Mouse (Mus musculus) urinary bladder, postnatal 10 days (tissue): ENCODE measurements at regions not wholly inside any gene's neighbourhood (a gene's known extent, or its start where the extent isn't known, plus 50 kb on each side); places are given as distances from the start of the nearest gene placed in this dataset.

Source experiments
- DNase-seq: peaks from one replicate; pipeline ENCODE4 v3.0.0; 2022; ENCODE audit warnings: low spot score

DNA sequence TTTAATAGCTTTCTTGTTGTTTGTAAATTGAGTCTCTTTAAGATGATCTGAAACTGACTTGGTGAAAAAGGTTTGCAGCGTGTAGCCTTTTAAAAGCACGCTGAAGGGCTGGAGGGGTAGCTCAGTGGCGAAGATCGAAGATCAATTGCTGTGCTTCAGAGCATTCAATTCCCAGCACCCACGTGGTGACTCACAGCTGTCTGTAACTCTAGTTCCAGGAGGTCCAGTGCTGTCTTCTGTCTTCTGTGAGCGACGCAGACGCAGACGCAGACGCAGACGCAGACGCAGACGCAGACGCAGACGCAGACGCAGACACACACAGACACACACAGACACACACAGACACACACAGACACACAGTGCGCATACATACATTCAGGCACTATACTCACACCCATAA is 99.1 kb upstream of the Map4k3 start:
- no peak for DNase-seq

DNA sequence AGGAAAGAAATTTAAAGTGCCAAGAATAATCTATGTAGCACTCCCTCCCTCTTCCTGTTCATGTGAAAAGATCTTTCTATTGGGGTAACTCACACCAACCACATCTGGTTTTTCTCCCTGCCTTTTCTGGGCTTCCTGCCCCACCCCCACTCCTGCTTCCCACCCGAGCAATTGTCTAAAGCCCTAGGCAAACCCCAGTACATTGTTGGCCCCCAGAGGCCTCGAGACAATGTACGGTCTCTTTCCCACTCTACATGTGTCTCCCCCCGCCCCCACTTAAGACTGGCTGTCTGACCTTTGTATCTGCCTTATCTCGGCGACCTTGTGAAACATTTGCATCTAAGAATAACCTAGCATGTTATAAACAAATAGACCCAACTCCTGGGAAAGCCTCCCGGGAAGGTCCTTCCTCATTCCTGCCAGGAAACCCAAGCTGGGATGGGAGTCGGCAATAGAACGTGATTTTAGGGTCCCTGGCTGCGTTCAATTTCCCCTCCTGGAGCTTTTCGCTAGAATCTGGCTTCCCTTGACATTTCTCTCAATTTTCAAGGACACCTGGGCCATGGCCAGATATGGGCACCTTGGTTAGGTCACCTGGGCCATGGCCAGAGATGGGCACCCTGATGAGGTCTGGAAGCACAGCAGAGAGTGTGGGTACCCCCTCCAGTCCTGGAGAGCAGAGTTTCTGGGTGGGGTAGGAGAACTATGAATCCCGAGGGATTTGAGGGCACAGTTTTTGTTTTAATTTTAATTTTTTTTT is 97.9 kb upstream of the Map4k3 start:
- DNase-seq: no peak

DNA sequence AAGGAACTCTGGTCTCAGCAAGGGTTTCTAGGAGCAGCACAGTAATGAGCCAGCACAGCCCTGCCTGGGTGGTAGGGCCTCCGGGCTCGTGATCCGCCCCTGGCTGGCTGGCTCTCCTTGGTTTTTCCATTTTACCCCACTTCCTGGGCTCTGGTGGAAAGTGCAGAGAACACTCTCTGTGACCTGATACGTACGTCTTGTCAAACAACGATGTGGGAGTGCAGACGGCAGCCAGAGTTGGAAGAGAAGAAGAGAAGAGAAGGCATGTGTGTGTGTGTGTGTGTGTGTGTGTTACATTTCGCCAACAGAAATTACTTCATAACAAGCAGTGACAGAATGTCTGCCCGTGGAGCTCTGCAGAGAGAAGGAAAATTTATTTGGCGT is 97.2 kb upstream of the Map4k3 start:
- no peak for DNase-seq

DNA sequence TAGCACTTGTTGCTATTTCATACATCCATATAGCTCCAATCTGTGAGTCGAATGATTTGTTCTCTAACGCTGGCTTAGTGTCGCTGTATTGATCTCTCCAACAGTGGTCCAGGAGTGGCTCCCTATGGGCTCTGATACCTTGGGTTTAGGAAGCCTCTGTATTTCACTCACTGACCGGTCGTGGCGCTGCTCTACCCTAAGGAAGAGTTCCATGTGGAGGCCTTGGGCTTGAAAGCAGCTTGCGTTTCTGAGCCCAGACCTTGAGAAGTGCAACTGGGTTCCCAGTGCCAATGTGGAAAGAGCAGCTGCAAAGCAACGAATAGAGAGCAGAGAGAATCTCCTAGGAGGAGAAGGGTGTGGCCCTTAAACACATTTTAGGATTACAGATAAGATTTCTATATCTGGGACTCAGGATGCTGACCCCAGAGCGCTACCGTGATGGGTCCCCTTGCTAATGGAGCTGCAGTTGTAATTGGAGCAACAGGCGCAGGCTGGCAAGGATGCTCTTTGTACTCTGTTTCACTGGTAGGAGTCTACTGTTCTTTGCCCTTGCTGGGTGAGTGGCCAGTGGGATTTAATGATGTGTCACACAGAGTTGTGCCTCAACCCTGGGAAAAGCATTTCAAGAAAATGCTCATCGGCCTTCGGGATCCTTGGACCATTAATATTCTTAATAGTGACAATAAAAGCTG is 96.7 kb upstream of the Map4k3 start:
- no peak for DNase-seq

DNA sequence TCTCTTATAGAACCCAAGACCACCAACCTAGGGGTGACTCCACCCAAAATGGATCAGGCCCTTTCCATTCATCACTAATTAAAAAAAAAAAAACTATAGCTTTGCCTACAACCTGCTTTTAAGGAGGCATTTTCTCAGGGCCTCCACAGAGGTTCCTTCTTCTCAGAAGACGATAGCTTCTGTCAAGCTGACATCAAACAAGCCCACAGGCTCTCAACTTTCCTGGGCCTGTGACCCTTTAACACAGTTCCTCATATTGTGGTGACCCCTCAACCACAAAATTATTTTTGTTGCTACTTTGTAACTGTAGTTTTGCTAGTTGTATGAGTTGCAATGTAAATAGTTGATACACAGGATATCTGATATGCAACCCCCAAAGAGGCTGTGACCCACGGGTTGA is 96.0 kb upstream of the Map4k3 start:
- DNase-seq: no peak

DNA sequence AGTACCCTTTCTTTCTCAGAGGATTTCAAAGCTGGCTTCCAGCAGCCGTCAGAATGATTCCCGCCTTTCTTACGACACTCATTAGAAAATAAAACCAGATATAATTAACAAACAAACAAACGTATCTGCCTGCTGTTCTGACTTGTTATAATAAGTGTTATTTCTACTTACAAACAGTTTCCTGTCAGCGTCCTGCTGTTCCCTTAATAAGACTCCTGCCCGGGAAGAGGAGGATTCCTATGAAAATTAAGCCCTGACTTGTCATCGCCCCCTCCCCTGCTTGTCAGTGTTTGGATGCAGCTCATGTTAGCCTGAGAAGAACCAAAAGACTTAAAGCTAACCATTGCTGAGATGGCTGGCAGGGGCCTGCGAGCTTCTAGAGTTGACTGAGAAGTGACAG is 92.6 kb upstream of the Map4k3 start:
- DNase-seq: no peak

DNA sequence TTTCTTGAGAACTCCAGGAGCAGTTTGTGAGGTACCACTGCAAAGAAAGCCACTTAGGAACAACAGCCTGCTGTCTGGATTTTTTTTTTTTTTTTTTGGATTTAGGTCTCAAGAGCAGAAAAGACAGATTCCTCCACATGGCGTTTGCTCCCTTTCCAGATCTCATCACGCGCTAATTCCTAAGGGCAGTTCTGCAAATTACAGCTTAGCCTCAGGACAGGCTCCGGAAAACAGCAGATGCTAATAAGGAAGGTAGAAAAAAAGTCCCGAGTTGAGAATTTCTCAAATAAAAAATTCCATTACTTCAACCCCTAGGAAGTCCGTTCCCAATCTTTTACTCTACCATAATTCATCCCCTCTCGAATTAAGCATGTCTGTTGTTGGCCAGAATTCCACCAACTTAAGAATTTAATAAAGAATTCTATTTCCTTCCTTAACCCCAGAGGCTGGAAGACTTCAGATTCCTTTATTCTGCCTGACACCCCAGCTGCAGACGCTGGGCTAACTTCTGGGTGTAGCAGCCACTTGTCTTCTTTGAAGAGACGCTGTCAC is 90.3 kb upstream of the Map4k3 start:
- DNase-seq: no peak

DNA sequence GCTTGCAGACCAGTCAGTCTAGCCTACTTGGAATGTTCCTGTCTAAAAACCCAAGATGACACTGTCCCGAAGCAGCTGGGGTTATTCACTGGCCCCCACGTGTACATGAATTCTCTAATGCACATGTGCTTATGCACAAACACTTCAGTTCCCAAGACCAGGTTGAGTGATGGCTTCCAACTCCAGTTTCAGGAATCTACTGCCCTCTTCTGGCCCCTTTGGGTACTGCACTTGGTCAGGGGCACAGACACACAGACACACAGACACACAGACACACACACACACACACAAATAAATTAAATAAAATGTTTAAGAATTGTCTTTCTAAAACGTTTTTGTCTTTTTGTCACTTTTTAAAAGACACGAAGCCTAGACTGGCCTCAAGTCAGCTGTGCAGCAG is 87.5 kb upstream of the Map4k3 start:
- no peak for DNase-seq

DNA sequence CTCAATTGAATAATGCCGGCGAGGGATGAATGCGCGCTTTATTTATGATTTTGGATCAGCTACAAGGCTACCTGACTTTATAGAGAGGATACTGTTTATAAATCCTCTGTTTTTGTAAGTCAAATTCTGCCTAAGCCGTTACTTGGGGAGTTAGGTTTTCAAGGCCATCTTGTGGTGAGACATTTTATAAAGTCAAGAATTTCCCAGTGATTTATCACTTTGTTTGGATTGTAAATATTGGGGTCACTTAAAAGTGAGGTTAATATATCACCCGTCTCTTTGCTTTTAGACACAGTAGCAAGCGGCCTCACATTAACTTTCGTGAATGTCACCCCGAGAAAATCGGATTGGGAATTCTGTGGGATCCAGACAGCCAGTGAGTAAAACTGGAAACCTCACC is 84.9 kb upstream of the Map4k3 start:
- DNase-seq: no peak

DNA sequence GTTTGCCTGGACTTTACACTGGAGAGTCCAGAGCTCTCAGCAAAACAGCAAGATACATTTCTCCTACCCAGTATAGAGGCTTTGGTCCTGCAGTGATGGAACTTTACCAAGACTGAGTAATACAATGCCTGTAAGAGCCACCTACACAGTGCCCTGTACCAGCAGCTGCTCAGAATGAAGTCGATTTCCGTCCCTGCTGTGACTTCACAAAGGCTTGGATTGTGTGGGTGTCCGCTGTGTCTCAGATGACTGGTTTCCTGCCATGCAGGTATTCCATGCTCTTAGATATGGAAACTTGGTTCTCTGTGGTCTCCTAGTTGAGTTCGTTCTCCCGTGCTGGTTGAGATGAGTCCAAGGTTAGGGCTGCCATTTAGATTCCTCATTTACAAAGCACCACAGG is 81.0 kb upstream of the Map4k3 start:
- no peak for DNase-seq

DNA sequence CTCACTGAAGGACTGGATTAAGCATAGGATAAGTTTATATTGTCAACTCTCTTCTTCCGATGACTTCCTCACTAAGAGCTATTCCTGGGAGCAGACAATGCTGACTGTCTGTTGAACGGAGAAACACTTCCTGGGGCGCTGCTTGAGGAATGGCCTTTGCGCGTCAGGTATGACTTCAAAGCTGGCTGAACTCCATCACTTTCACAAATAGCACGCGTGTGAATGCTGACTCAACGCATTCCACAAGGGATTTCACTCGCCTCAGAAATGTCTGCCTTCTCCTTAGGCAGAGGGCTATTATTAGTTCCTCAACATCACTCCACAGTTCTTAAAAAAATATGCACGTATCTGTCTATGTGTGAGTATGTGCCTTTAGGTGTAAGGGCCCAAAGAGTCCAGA is 79.8 kb upstream of the Map4k3 start:
- no peak for DNase-seq

DNA sequence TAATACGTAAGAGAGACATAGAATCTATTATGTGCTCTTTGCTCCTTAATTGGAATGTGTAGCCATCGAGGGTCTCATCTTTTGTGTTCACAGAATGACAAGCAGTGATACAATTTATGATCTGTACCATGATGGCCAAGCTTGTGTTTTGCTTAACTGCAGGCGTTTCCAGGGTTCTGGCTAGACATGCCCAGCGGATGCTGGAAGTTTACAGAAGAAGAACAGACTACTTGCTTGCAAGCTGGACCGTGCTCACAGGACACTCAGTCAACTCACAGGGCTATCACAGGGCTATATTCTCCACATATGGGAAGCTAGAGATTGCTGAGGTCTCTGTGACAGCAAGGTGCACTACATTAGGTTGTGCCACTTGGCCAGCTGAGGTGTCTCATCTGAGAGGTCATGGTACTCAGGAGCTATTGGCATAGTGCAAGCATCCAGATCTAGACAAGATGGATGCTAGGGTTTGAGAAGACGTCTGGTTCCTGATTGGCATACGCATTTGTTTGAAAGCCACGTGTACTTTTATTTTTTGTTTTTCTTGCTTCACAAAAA is 75.2 kb upstream of the Map4k3 start:
- DNase-seq: no peak

DNA sequence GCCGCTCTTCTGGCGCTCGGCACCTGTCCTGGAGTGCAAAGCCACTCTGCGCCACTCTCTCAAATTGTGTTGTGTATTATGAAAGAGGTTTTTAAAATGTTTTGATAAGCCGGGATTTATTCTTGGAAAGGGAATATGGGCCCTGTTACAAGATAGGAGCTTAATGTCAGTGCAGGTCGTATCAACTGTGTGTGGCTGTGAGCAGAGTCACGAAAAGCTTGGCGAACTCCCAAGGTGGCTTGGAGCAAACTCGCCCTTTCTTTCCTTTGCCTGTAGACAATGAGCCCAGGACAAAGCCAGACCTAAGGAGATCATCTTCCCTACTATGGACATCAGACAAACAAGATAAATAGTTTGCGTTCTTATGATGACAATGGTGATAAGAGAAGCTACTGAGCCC is 74.3 kb upstream of the Map4k3 start:
- DNase-seq: no peak

DNA sequence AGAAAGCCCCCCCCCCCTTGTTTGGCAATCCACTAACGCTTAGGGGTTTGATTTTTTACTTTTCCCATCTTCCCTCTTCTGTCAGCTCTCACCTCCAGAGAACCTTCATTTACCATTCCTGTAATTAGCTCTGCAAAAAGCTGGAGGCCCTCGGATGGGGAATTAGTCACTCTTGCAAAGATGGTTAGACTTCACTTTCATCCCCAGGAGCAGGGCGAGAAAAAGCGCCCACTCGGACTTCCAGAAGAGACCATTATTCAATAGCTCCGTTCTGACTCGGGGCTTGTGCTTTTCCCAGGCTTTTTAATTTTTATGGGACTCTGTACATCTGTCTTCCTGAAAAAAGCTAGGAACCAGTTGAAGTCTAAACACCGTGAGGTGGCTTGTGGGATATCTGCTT is 73.7 kb upstream of the Map4k3 start:
- no peak for DNase-seq

DNA sequence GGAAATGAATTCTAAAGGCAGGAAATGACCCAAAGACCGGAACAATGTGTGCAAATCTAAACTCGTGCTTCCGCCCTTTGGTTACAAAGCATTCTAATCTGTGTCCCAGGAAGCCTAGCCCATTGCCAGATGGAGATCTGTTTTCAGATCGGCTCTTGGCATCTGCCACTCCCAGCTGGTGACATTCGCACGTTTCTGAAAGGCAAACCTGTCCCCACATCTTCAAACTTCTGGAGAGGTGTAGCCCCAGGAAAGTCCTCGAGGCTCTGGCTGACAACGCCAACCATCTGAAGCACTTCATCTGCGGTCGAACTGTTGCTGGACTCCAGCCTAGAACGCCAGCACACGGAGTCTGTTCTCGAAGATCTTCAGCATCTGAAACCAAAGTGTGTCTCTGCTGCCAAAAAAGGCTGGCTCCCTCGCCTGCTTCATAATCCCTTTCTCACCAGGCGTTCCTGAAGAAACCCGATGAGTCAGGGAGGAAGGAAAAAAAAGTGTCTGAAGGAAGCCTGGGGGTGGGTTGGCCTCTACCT is 73.2 kb upstream of the Map4k3 start:
- DNase-seq: peak; percentile 22

DNA sequence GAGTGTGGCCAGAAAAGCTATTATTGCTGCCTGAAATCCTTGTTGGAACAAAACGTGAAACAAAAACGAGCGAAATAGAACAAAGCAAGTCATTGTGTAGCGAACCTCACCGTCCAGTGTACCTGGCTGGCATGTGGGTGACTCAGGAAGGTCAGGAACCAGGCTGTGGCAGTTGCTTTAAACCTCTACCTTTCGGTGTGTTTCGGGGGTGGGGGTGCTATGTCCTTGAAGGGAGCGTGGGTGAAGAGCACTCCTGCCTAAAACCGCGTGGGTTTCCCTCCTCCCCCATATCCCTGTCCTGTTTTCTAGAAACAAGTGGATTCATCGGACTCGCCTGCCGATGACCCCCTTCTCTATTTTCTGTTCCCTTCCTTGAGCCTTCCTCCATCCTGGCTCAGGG is 72.6 kb upstream of the Map4k3 start:
- no peak for DNase-seq

DNA sequence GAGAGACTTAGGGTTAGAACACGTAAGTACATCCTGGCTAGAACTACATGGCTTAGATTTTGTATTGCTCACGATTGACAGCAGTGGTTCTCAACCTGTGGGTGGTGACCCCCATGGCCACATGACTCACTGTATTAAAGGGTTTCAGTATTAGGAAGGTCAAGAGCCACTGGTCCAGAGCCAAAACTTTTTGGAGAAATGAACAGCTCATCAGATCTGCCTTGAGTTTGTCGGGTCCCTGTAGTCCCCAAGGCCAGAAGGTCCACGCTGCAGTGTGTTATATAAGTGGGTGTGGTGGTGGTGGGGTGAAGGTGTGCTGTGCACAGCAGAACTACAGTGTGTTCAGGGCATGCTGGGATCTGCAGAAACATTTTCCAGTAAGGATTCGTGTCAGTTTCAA is 72.2 kb upstream of the Map4k3 start:
- no peak for DNase-seq

DNA sequence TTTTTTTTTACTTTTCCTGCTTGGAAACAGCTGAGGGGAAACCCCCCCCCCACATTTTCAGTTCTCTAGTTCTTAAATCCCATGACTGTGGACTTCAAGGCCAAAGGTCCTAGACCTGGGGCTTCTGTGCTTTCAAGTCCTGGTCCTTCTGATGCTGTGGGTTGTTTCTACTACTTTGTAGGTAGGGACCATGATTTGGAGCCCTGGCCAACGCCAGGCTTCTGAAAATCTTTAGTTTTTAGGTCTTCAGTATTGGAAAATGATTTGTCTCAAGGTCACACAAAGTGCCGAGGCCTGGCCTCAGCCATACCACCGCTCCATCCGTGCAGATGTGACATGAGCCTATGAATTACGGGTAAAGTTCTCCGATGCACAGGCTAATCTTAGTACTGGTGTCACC is 70.8 kb upstream of the Map4k3 start:
- no peak for DNase-seq

DNA sequence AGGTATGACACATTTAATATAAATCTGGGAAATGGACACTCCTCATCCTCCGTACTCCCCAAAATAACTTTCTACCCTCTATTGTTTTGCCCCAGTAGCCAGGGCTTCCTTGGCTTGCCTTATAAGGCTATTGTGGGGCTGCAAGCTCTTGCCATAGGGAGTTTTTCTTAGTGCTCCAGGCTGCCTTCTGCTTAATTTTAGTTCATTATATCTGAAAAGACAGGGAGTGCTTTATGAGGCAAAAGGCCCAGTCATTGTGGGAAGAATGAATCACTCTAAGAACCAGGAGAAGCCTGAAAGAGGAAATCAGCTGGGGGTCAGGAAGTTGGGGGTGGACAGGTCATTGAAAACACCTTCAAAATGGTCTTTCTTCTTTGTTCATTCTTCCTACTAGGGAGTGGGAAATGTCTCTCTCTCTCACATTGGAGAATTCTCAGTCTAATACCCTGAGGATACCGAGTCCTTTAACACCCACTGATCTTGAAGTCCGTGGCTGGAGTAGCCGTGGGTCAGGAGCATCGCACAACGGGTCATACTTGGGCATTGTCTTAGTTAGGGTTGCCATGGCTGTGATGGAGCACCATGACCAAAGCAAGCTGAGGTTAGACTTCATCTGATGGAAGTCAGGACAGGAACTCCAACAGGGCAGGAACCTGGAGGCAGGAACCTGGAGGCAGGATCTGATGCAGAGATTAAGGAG is 70.1 kb upstream of the Map4k3 start:
- no peak for DNase-seq

DNA sequence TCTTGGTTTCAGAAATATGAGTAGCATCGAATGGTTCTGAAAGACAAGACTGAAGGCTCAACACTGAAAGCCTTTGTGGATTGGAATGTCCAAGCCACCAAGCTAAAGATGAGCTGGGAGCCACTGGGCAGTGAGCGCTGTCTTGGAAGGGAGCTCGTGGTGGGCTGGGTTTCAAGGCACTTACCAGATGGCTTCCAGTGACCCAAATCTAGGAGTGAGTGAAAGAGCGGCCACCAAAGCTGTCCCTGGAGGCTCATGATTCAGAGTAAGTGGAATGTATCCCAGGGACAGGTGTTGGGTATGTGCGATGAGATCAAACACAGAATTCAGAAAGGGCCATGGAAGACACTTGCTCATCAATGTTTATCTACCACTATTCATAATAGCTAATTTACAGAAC is 68.5 kb upstream of the Map4k3 start:
- DNase-seq: no peak

DNA sequence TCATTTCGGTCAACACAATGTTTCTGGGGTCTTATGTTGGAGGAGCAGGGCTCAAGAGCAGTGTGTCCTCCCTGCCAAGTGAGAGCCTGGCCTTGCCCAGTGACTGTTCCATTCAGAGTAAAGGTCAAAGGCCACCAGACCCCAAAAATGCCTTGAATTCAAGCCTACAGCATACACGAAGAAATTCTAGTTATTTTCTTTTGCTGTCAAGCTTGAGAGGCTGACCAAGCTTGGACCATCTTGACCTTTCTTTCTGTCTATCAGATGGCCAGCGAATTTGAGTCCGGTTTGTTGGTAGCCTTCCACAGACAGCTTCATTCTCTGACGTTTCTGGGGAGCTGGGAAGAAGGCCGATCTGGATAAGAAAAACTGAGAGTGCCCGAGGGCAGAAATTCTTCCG is 68.1 kb upstream of the Map4k3 start:
- DNase-seq: no peak

DNA sequence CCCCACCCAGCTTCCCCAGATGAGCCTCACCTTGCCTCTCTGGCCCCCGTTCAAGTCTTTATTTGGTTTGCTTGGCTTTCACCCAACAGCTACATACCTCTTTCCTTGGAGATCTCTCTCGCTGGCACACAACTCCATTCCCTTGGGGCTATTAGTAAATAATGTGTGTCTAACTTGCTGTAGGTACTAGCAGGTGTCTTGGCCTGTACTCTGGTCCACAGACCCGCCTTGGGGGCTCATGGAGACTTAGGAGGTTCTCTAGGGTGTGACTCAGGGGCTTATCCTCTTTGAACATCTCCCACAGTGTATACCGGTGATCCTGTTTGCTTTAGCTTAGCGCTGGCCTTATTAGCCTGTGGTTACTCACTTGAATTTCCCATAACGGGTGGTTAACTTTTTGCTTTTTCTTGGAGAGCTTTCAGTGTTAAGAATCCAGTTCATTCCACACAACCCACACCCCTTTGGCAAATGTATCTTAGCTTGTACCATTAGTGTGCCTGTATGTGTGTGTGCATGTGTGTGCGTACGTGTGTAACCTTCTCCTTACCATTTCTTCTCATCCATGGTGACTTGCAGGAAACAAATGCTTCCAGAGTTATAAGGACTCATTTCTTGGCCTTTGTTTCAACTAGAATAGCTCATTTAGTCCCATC is 67.3 kb upstream of the Map4k3 start:
- DNase-seq: no peak
